In the genomic region with DNA sequence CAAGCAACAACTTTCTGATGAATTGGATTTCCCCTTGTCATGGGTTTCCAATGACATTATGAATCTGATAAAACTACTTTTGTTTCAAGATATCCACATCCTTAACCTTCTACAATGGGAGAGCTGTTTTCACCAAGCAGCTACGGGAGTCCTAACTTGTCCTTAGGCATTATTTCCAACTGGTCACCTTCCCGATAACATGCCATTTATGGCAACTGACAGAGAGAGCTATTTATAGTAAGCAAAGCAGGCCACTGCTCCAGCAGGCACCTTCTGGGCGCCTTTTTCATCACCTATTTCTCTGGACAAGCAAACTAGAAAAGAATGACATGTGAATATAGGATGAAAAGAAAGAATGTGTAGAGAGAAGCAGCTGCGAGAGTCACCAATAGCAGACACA, we compare ENCODE assay signal across 21 mouse cellular contexts.
DNase-seq lines count a peak whose midpoint lies in the region; ATAC-seq and TF ChIP-seq lines count a peak whose summit lies in the region.
"Had no signal": no experiment of that assay in that cellular context is flagged by ENCODE, and none has a peak within 500 bp of the region (broad histone marks: within the 10 kb centered on the region; RNA-seq: fewer than 3 reads in every experiment).

No protein-coding gene starts in this region.

- DNase-seq in gastrocnemius, adult 2 months: peak; percentile 17
- no peak for DNase-seq in gastrocnemius, postnatal 36 days
- peak; percentile 28 for DNase-seq in brain, adult 2 months (ENCODE audit: low read depth, low spot score)
- DNase-seq in cerebellum, adult 9-10 months: peak; percentile 42
- DNase-seq in urinary bladder, postnatal 4 days (ENCODE audit: low spot score in 2 of 2): no peak
- no peak for DNase-seq in kidney, adult 2 months
- no peak for DNase-seq in urinary bladder, postnatal 14 days (ENCODE audit: low spot score)
- DNase-seq: adrenal gland, postnatal 25 days; forebrain, postnatal 0 days; kidney, adult 11 months; layer of hippocampus, postnatal 36 days; left cerebral cortex, postnatal 4 days; liver, postnatal 0 days; lung, postnatal 4 days had no signal

- H3K4me3 ChIP-seq in gastrocnemius, adult 2 months: no peak overlapping the region
- no peak overlapping the region for H3K4me3 ChIP-seq in heart, embryonic 15.5 days
- no peak overlapping the region for H3K4me3 ChIP-seq in kidney, adult 2 months (ENCODE audit: insufficient read depth, low read depth, low read length)
- H3K4me3 ChIP-seq: forebrain, embryonic 10.5 days; neural tube, embryonic 15.5 days had no signal

- no peaks in the 10 kb centered on the region for H3K36me3 ChIP-seq in heart, embryonic 15.5 days
- no peaks in the 10 kb centered on the region for H3K36me3 ChIP-seq in kidney, adult 2 months (ENCODE audit: control insufficient read depth, insufficient read depth, low read length)
- H3K36me3 ChIP-seq: forebrain, embryonic 10.5 days; neural tube, embryonic 15.5 days had no signal

- no peak overlapping the region for H3K9ac ChIP-seq in heart, embryonic 15.5 days
- H3K9ac ChIP-seq: forebrain, postnatal 0 days; liver, postnatal 0 days; neural tube, embryonic 15.5 days had no signal

- H3K27me3 ChIP-seq in heart, embryonic 15.5 days: no peaks in the 10 kb centered on the region
- H3K27me3 ChIP-seq in kidney, adult 2 months (replicated peaks; ENCODE audit: control insufficient read depth, insufficient read depth, low read length): no peaks in the 10 kb centered on the region
- H3K27me3 ChIP-seq: CH12.LX; neural tube, embryonic 15.5 days had no signal

- 40% methylated on average over 4 of the region's 4 CpGs for WGBS in heart, embryonic 15.5 days
- 60% methylated on average over 4 of the region's 4 CpGs for WGBS in kidney, adult 2 months

- TF ChIP-seq CTCF in gastrocnemius, adult 2 months (IDR thresholded peaks at IDR 0.05): no peak
- no peak for TF ChIP-seq CTCF in kidney, adult 2 months (conservative IDR thresholded peaks at IDR 0.05; ENCODE audit: insufficient read depth, insufficient read length, low read depth, low read length)

- intact Hi-C loops in gastrocnemius, adult 2 months (cut with DNase I): no loop called here
- intact Hi-C loops in gastrocnemius, postnatal 36 days (cut with DNase I): no loop called here

- TF ChIP-seq POLR2A in kidney, adult 2 months (IDR thresholded peaks at IDR 0.05; ENCODE audit: low read depth, low read length): no peak

- peak overlapping the region; percentile 68 for H3K27ac ChIP-seq in gastrocnemius, adult 2 months
- peak overlapping the region; percentile 84 for H3K27ac ChIP-seq in heart, embryonic 15.5 days
- no peak overlapping the region for H3K27ac ChIP-seq in kidney, adult 2 months (ENCODE audit: insufficient read depth, low read depth, low read length)
- H3K27ac ChIP-seq: forebrain, embryonic 10.5 days; kidney, postnatal 0 days; neural tube, embryonic 15.5 days; stomach, postnatal 0 days had no signal

- H3K4me2 ChIP-seq in heart, embryonic 15.5 days: no peak overlapping the region
- H3K4me2 ChIP-seq: neural tube, embryonic 15.5 days had no signal

- H3K9me3 ChIP-seq in heart, embryonic 15.5 days (replicated peaks): no peaks in the 10 kb centered on the region
- H3K9me3 ChIP-seq: forebrain, embryonic 10.5 days; neural tube, embryonic 15.5 days had no signal

- no peaks in the 10 kb centered on the region for H3K4me1 ChIP-seq in heart, embryonic 15.5 days (replicated peaks)
- no peaks in the 10 kb centered on the region for H3K4me1 ChIP-seq in kidney, adult 2 months (ENCODE audit: control insufficient read depth, insufficient read depth, low read length)

- no peak for ATAC-seq in heart, embryonic 15.5 days (replicated peaks; ENCODE audit: insufficient number of reproducible peaks, insufficient read depth, low FRiP score, low read depth)
- ATAC-seq: forebrain, postnatal 0 days; liver, postnatal 0 days; midbrain, embryonic 16.5 days had no signal

Comparison
In these comparisons a context has a peak if more than half of its experiments do, and no peak if none do; other contexts are left out.
1. DNase-seq: peak in gastrocnemius, adult 2 months (single experiment), brain, adult 2 months (single experiment) and cerebellum, adult 9-10 months (single experiment); none in gastrocnemius, postnatal 36 days (0 of 2), urinary bladder, postnatal 4 days (0 of 2), kidney, adult 2 months (single experiment) and urinary bladder, postnatal 14 days (single experiment).